Mouse (Mus musculus) ES-Bruce4 (cell line): ENCODE measurements around the gene Gpkow. TPM values are rescaled to one million over a fixed set of nuclear protein-coding genes. Genes with fewer than 3 reads are reported as not detected.
A peak's percentile ranks its signal among the peaks of the same experiment; 100 is the strongest.

Source experiments
- H3K27ac ChIP-seq: 2 replicates; pipeline ENCODE4 v1.5.1; 2012; ENCODE audit warnings: low read length, inconsistent platforms; ENCODE audit not compliant: insufficient read depth
- H3K27me3 ChIP-seq: 2 replicates; pipeline ENCODE4 v1.6.1; 2012; ENCODE audit warnings: mild to moderate bottlenecking, low read length, inconsistent platforms; ENCODE audit not compliant: control insufficient read depth, poor library complexity, insufficient read depth, severe bottlenecking
- H3K36me3 ChIP-seq: 2 replicates; pipeline ENCODE4 v1.6.1; 2012; ENCODE audit warnings: inconsistent platforms, mild to moderate bottlenecking, low read length, moderate library complexity; ENCODE audit not compliant: control insufficient read depth, poor library complexity, insufficient read depth, severe bottlenecking
- H3K4me1 ChIP-seq: one replicate; pipeline ENCODE4 v1.8.1; 2011; ENCODE audit warnings: low read length; ENCODE audit not compliant: control insufficient read depth, insufficient read depth
- H3K4me3 ChIP-seq: 2 replicates; pipeline ENCODE4 v1.5.1; 2011; ENCODE audit warnings: low read depth, mild to moderate bottlenecking, low read length
- H3K9ac ChIP-seq: 2 replicates; pipeline ENCODE4 v1.6.1; 2012; ENCODE audit warnings: low read depth, mild to moderate bottlenecking, inconsistent platforms; ENCODE audit not compliant: poor library complexity, severe bottlenecking
- H3K9me3 ChIP-seq: replicated peaks from 2 replicates; pipeline ENCODE4 v1.6.1; 2012; ENCODE audit warnings: mild to moderate bottlenecking, low read length, inconsistent platforms; ENCODE audit not compliant: control insufficient read depth, poor library complexity, insufficient read depth, severe bottlenecking
- CTCF ChIP-seq: IDR thresholded peaks from one replicate; pipeline ENCODE4 v1.8.1; 2011; ENCODE audit warnings: low read depth, low read length
- EP300 ChIP-seq: IDR thresholded peaks from 2 replicates; pipeline ENCODE4 v1.6.1; 2011; ENCODE audit warnings: low read depth, low read length; ENCODE audit not compliant: insufficient read depth
- POLR2A ChIP-seq: IDR thresholded peaks from one replicate; pipeline ENCODE4 v1.8.1; 2011; ENCODE audit warnings: low read length; ENCODE audit not compliant: insufficient read depth
- polyA plus RNA-seq: library from polyadenylated mRNA; stranded (reverse); fragments of >200 nt; gene quantifications from 2 replicates; pipeline ENCODE4 v1.2.4, GENCODE M21; 2011; ENCODE audit warnings: low read depth; ENCODE audit not compliant: missing spikeins, insufficient read depth, insufficient read length

Gpkow gene
- polyA plus RNA-seq, 1 experiment = 17.1 TPM

DNA sequence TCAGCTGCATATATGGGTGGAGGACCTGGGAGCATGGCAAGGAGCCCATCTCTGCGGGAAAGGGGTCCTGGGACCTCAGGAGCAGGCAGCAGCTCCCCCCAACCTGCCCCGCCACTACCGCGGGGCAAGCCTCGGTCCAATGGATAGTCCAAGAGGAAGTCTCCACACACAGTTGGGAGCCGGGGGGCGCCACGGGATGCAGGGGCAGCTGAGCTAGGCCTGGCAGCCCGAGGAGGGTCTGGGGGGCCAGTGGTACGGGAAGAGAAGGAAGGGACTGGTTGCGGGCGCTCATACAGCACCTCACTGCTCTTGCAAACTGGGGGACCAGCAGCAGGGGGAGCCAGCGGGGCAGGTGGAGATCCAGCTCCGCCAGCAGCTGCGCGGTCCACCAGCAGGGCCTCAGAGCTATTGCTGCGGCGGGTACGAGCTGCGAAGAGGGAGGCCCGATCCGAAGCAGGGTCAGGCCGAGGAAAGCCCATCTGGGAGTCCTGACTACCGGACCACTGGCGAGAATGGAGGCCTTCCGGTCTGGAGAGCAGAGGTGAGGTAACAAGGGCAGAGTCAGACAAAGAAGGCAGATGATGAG is 36.7 kb downstream of the Gpkow start:
- Histone ChIP-seq H3K9ac (peak overlapping the region; percentile 53), H3K27ac (peak overlapping the region; percentile 33; the same call in 1 of the 2 replicates), H3K4me3 (peak overlapping the region; percentile 45), H3K27me3 (no peaks in the 10 kb centered on the region), H3K36me3 (no peaks in the 10 kb centered on the region), H3K4me1 (peaks cover 7% of the 10 kb centered on the region), H3K9me3 (no peaks in the 10 kb centered on the region)
- no peak for TF ChIP-seq EP300
- TF ChIP-seq CTCF = no peak
- TF ChIP-seq POLR2A = no peak

DNA sequence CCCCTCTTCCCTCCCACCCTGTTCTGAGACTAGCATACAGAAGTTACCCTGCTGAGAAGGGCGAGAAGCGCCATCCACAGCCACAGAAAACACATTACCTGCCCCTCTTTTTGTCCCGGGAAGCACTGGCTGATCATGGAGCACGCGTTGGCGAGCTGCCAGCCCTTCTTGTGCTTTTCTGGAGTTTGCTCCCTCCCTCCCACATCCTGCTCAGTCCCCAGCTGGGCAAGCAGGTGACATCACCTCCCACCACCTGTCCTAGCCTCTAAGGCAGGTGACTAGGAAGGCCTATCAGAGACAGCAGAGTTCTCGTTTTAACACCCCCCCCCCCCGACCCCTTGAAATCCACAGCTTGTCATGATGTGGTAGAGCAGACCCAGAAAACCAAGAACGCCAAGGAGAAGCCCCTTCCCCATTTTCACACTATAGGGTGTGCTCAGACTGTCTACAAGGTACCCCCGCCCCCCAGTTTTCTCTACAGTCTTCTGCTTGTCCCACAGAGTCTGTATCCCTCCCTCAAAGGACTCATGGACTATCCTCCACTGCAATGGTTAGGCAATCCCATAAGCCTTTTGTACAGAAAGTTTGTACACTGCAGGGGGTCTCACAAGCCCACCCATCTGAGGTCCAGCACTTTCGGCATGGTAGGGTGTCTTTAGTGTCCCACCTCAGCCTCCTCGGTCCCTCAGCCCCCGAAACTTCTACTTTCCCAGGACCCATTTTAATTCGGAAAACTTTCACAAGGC is 42.6 kb downstream of the Gpkow start:
- Histone ChIP-seq H3K27ac (peak overlapping the region; percentile 92), H3K36me3 (no peaks in the 10 kb centered on the region), H3K9me3 (no peaks in the 10 kb centered on the region), H3K27me3 (no peaks in the 10 kb centered on the region), H3K4me3 (peak overlapping the region; percentile 30; the same call in 1 of the 2 replicates), H3K4me1 (peaks cover 8% of the 10 kb centered on the region), H3K9ac (no peak overlapping the region)
- TF ChIP-seq CTCF = no peak
- TF ChIP-seq EP300 = no peak
- no peak for TF ChIP-seq POLR2A

DNA sequence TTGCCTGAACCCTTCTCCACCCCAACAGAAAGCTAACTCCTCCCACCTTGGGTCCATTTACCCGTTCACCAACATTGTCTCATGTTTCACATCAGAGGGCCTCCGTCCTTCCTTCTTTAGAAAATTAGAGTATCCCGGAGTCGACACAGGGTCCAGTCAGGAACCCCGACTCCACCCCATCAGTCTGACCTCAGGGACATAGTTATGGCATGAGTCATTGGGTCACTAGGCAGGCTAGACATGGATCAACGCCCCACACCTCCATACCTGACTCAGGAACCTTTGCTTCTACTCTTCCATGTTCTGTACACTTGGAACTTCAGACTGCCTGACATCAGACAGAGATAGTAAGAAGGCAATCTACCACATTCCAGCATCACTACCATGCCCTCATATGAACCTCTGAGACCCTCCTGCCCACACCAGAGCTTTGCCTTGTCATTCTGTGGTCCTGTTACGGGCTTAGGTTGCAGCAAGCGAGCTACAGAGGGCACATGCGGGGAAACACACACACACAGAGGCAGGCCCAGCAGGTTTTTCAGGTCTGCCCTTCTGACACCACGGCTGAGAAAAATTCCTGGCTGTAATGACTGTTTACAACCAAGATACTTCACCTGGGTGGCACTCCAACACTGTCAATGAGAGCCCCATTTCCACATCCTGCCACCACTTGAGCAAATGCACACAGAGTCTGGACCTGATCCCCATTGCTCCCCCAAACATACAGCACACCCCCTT is 43.3 kb downstream of the Gpkow start:
- peak overlapping the region; percentile 92 for H3K27ac ChIP-seq
- H3K4me3 ChIP-seq = peak overlapping the region; percentile 56

DNA sequence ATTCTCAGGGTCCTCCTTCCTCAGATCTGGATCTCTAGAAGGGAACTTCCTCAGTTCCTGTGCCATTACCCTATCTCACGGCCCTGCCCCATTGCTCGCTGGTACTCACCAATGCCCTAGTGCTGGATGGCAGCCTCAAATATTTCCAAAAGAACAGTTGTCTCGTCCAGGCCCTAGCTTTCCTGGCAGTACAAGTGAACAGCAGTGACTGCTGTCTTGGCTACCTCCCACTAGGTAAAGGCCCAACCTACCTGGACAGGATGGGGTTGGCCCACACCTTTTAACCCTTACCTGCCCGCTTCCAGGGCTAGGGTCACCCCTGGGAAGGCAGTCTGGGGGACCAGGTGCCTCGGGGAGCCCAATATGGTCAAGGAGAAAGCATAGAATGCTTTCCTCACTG is 44.2 kb downstream of the Gpkow start:
- Histone ChIP-seq H3K27me3 (no peaks in the 10 kb centered on the region), H3K27ac (peak overlapping the region; percentile 92)

More for the DNA sequence above, 43.3 kb downstream of the Gpkow start:
- H3K4me1 ChIP-seq = peaks cover 8% of the 10 kb centered on the region
- H3K9ac ChIP-seq = no peak overlapping the region
- no peaks in the 10 kb centered on the region for H3K36me3 ChIP-seq
- TF ChIP-seq POLR2A = no peak
- no peak for TF ChIP-seq CTCF
- no peak for TF ChIP-seq EP300
- H3K27me3 ChIP-seq = no peaks in the 10 kb centered on the region
- no peaks in the 10 kb centered on the region for H3K9me3 ChIP-seq

DNA sequence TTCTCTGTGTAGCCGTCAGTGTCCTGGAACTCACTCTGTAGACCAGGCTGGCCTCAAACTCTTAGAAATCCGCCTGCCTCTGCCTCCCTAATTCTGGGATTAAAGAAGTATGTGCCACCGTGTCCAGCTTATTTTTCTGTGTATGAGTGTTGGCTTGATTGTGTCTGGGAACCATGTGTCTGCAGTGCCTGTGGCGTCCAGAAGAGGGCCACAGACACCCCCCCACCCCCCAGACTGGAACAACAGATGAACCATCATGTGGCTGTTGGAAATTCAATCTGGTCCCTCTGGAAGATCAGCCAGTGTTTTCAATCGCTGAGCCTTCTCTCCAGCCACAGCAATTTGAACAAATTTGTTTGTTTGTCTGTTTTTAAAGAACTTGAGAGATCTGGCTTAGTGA is 46.5 kb downstream of the Gpkow start:
- no peaks in the 10 kb centered on the region for H3K9me3 ChIP-seq

More for the DNA sequence above, 44.2 kb downstream of the Gpkow start:
- peak overlapping the region; percentile 56 for H3K4me3 ChIP-seq
- no peak for TF ChIP-seq POLR2A
- TF ChIP-seq CTCF = no peak
- no peak for TF ChIP-seq EP300
- H3K4me1 ChIP-seq = peaks cover 8% of the 10 kb centered on the region
- no peaks in the 10 kb centered on the region for H3K36me3 ChIP-seq
- H3K9ac ChIP-seq = no peak overlapping the region
- no peaks in the 10 kb centered on the region for H3K9me3 ChIP-seq

More for the DNA sequence above, 46.5 kb downstream of the Gpkow start:
- no peak overlapping the region for H3K27ac ChIP-seq
- TF ChIP-seq POLR2A (no peak), CTCF (no peak)
- H3K27me3 ChIP-seq = no peaks in the 10 kb centered on the region
- H3K4me3 ChIP-seq = no peak overlapping the region
- no peak overlapping the region for H3K9ac ChIP-seq
- no peaks in the 10 kb centered on the region for H3K36me3 ChIP-seq
- H3K4me1 ChIP-seq = peaks cover 1% of the 10 kb centered on the region
